Mouse (Mus musculus) kidney, adult 9 months (tissue): Measurements from ENCODE around the gene Hmgb1.

Source experiments
- DNase-seq: peaks from one replicate; pipeline ENCODE4 v3.0.0; 2022

Gene Hmgb1

GRCm38 (mm10) chr5:149184844-149185186 lies 526 bp upstream of the Hmgb1 start:
- no peak for DNase-seq

GRCm38 (mm10) chr5:149183721-149184103 lies 577 bp downstream of the Hmgb1 start:
- no peak for DNase-seq

GRCm38 (mm10) chr5:149183122-149183521 lies 1.2 kb downstream of the Hmgb1 start:
- no peak for DNase-seq

- no peak for DNase-seq
Observed at GRCm38 (mm10) chr5:149182186-149182870, 2.0 kb downstream of the Hmgb1 start.

- DNase-seq, result no peak
Observed at GRCm38 (mm10) chr5:149179826-149180225, 4.5 kb downstream of the Hmgb1 start.

- DNase-seq, result no peak
Observed at GRCm38 (mm10) chr5:149178095-149178494, 6.2 kb downstream of the Hmgb1 start.

- no peak for DNase-seq
Observed at GRCm38 (mm10) chr5:149175736-149176135, 8.6 kb downstream of the Hmgb1 start.

GRCm38 (mm10) chr5:149174527-149174926 lies 9.8 kb downstream of the Hmgb1 start:
- DNase-seq, result no peak

- no peak for DNase-seq
Observed at GRCm38 (mm10) chr5:149172246-149172645, 12.0 kb downstream of the Hmgb1 start.

GRCm38 (mm10) chr5:149170841-149171588 lies 13.3 kb downstream of the Hmgb1 start:
- DNase-seq, result peak; percentile 46

GRCm38 (mm10) chr5:149168816-149169215 lies 15.5 kb downstream of the Hmgb1 start:
- no peak for DNase-seq

- no peak for DNase-seq
Observed at GRCm38 (mm10) chr5:149168051-149168450, 16.2 kb downstream of the Hmgb1 start.

GRCm38 (mm10) chr5:149166011-149166410 lies 18.3 kb downstream of the Hmgb1 start:
- DNase-seq, result no peak

GRCm38 (mm10) chr5:149164881-149165280 lies 19.4 kb downstream of the Hmgb1 start:
- peak; percentile 56 for DNase-seq

- no peak for DNase-seq
Observed at GRCm38 (mm10) chr5:149162890-149163289, 21.4 kb downstream of the Hmgb1 start.

- DNase-seq, result no peak
Observed at GRCm38 (mm10) chr5:149160469-149160868, 23.8 kb downstream of the Hmgb1 start.

GRCm38 (mm10) chr5:149159021-149159420 lies 25.3 kb downstream of the Hmgb1 start:
- DNase-seq, result peak; percentile 84

GRCm38 (mm10) chr5:149156886-149157563 lies 27.3 kb downstream of the Hmgb1 start:
- peak; percentile 51 for DNase-seq

GRCm38 (mm10) chr5:149152774-149153155 lies 31.5 kb downstream of the Hmgb1 start:
- peak; percentile 31 for DNase-seq

- peak; percentile 27 for DNase-seq
Observed at GRCm38 (mm10) chr5:149152063-149152773, 32.1 kb downstream of the Hmgb1 start.

GRCm38 (mm10) chr5:149150882-149151281 lies 33.4 kb downstream of the Hmgb1 start:
- DNase-seq, result no peak

GRCm38 (mm10) chr5:149147386-149148000 lies 36.8 kb downstream of the Hmgb1 start:
- DNase-seq, result no peak

GRCm38 (mm10) chr5:149146691-149147090 lies 37.6 kb downstream of the Hmgb1 start:
- no peak for DNase-seq
